Mouse (Mus musculus) lung, postnatal 0 days (tissue): ENCODE data around the gene Ints14. TPM values are rescaled to one million over a fixed set of nuclear protein-coding genes. Genes with fewer than 3 reads are reported as not detected.
A peak's percentile ranks its signal among the peaks of the same experiment; 100 is the strongest.

Experiments used
- ATAC-seq: fragments of 200-750 bp; cut with Nextera tagmentation; 2 replicates; pipeline ENCODE4 v1.8.0; 2017; ENCODE audit warnings: moderate library complexity
- DNase-seq: peaks from one replicate; pipeline ENCODE4 v3.0.0-alpha.2; 2016; ENCODE audit warnings: low spot score
- H3K27ac ChIP-seq: fragments of 300-500 bp; sonication (generic); 2 replicates; pipeline ENCODE4 v1.5.1; 2014; ENCODE audit warnings: antibody characterized with exemption, mild to moderate bottlenecking, low read length, mixed read lengths
- H3K27me3 ChIP-seq: fragments of 300-500 bp; sonication (generic); replicated peaks from 2 replicates; pipeline ENCODE4 v1.6.1; 2014; ENCODE audit warnings: low read length, mixed read lengths; ENCODE audit not compliant: insufficient read depth
- H3K36me3 ChIP-seq: fragments of 300-500 bp; sonication (generic); 2 replicates; pipeline ENCODE4 v1.6.1; 2014; ENCODE audit warnings: low read length, mixed read lengths; ENCODE audit not compliant: insufficient read depth
- H3K4me1 ChIP-seq: fragments of 300-500 bp; sonication (generic); 2 replicates; pipeline ENCODE4 v1.6.1; 2014; ENCODE audit warnings: antibody characterized with exemption, low read depth, low read length, mixed read lengths; ENCODE audit not compliant: insufficient read depth
- H3K4me2 ChIP-seq: fragments of 300-500 bp; sonication (generic); replicated peaks from 2 replicates; pipeline ENCODE4 v1.6.1; 2014; ENCODE audit warnings: low read depth, mild to moderate bottlenecking, low read length, moderate library complexity, mixed read lengths
- H3K4me3 ChIP-seq: fragments of 300-500 bp; sonication (generic); 2 replicates; pipeline ENCODE4 v1.5.1; 2014; ENCODE audit warnings: low read depth, low read length
- H3K9ac ChIP-seq: fragments of 300-500 bp; sonication (generic); replicated peaks from 2 replicates; pipeline ENCODE4 v1.6.1; 2014; ENCODE audit warnings: low read depth, mild to moderate bottlenecking
- H3K9me3 ChIP-seq: fragments of 300-500 bp; sonication (generic); 2 replicates; pipeline ENCODE4 v1.6.1; 2016; ENCODE audit warnings: low read length, mixed read lengths
- CTCF ChIP-seq: IDR thresholded peaks from 2 replicates; pipeline ENCODE4 v1.5.1; 2016; ENCODE audit warnings: antibody characterized with exemption, mild to moderate bottlenecking
- EP300 ChIP-seq: IDR thresholded peaks from 2 replicates; pipeline ENCODE4 v1.6.1; 2016; ENCODE audit warnings: antibody characterized with exemption, mild to moderate bottlenecking, control low read depth
- WGBS: fragments of 180-500 bp; shearing (Covaris S2); extraction: QIAGEN DNeasy Blood & Tissue Kit; methylation state at CpG from one replicate; pipeline ENCODE4 v1.1.7; 2014; 5-methylcytosine and 5-hydroxymethylcytosine counted together
- polyA plus RNA-seq: library from polyadenylated mRNA; unstranded; fragments of >200 nt; fragmentation: Nextera tagmentation; extraction: Ambion mirVana; gene quantifications from 2 replicates; pipeline ENCODE4 v1.2.1, GENCODE M21; 2015

Gene Ints14
- polyA plus RNA-seq, 1 experiment from 2014 or later = 25.5 TPM

- Histone ChIP-seq H3K4me3 (peak overlapping the region; percentile 92; the same call in 1 of the 2 replicates), H3K4me1 (peaks cover 36% of the 10 kb centered on the region; the same call in 1 of the 2 replicates), H3K4me2 (peak overlapping the region; percentile 97), H3K27me3 (no peaks in the 10 kb centered on the region), H3K36me3 (no peaks in the 10 kb centered on the region), H3K9ac (no peak overlapping the region), H3K9me3 (no peaks in the 10 kb centered on the region), H3K27ac (peak overlapping the region; percentile 29; the same call in 1 of the 2 replicates)
- ATAC-seq (no peak), DNase-seq (no peak)
- TF ChIP-seq CTCF (no peak), EP300 (no peak)
- 50% methylated on average over 3 of the region's 3 CpGs for WGBS
These were observed 58.0 kb downstream of the Ints14 start for GRCm38 (mm10) chr9:65018588-65019121.

GRCm38 (mm10) chr9:65019146-65019545 lies 58.4 kb downstream of the Ints14 start:
- Histone ChIP-seq H3K27ac (0 out of 2 replicates have a peak overlapping the region, but pooled peaks have one; percentile 29), H3K4me2 (peak overlapping the region; percentile 97), H3K4me3 (peak overlapping the region; percentile 92; the same call in 1 of the 2 replicates), H3K4me1 (peaks cover 36% of the 10 kb centered on the region; the same call in 1 of the 2 replicates), H3K9me3 (no peaks in the 10 kb centered on the region), H3K36me3 (no peaks in the 10 kb centered on the region), H3K27me3 (no peaks in the 10 kb centered on the region), H3K9ac (no peak overlapping the region)
- 16% methylated on average over 3 of the region's 3 CpGs for WGBS
- DNase-seq (peak; percentile 87), ATAC-seq (peak; percentile 29)
- TF ChIP-seq EP300 (no peak), CTCF (no peak)

- H3K27ac ChIP-seq = peak overlapping the region; percentile 29
- H3K4me1 ChIP-seq = peaks cover 36% of the 10 kb centered on the region; the same call in 1 of the 2 replicates
- ATAC-seq = no peak
- no peaks in the 10 kb centered on the region for H3K36me3 ChIP-seq
- no peaks in the 10 kb centered on the region for H3K9me3 ChIP-seq
- 42% methylated on average over 4 of the region's 4 CpGs for WGBS
- H3K4me2 ChIP-seq = peak overlapping the region; percentile 97
- no peaks in the 10 kb centered on the region for H3K27me3 ChIP-seq
- TF ChIP-seq EP300 (no peak), CTCF (no peak)
- peak overlapping the region; percentile 92 for H3K4me3 ChIP-seq
- no peak for DNase-seq
- no peak overlapping the region for H3K9ac ChIP-seq
These were observed 59.4 kb downstream of the Ints14 start for GRCm38 (mm10) chr9:65020128-65020527.

GRCm38 (mm10) chr9:65020991-65021886 lies 60.5 kb downstream of the Ints14 start, which contains the start of gene Hacd3:
Gene Hacd3, minus strand, starts transcription at chr9:65021693.
- Histone ChIP-seq H3K4me3 (peak within 1 kb of the TSS; percentile 92), H3K4me1 (peaks cover 27% of the 10 kb centered on the region; the same call in 1 of the 2 replicates), H3K36me3 (no peaks in the 10 kb centered on the region), H3K9ac (peak within 1 kb of the TSS; percentile 84), H3K9me3 (no peaks in the 10 kb centered on the region), H3K4me2 (peak within 1 kb of the TSS; percentile 97), H3K27me3 (no peaks in the 10 kb centered on the region), H3K27ac (peak within 1 kb of the TSS; percentile 85)
- WGBS = under 1% methylated on average over 71 of the region's 81 CpGs
- ATAC-seq (peak; percentile 94), DNase-seq (peak; percentile 98)
- TF ChIP-seq EP300 = no peak

GRCm38 (mm10) chr9:65021887-65022579 lies 61.3 kb downstream of the Ints14 start:
- no peak for ATAC-seq
- no peak for DNase-seq
- no peaks in the 10 kb centered on the region for H3K36me3 ChIP-seq
- peak overlapping the region; percentile 97 for H3K4me2 ChIP-seq
- no peaks in the 10 kb centered on the region for H3K27me3 ChIP-seq
- no peaks in the 10 kb centered on the region for H3K9me3 ChIP-seq
- peaks cover 21% of the 10 kb centered on the region; the same call in 1 of the 2 replicates for H3K4me1 ChIP-seq
- peak overlapping the region; percentile 84; the same call in 1 of the 2 replicates for H3K9ac ChIP-seq
- TF ChIP-seq CTCF (no peak), EP300 (no peak)
- 12% methylated on average over 9 of the region's 9 CpGs for WGBS
- H3K27ac ChIP-seq = peak overlapping the region; percentile 85
- H3K4me3 ChIP-seq = peak overlapping the region; percentile 92
